Mouse (Mus musculus) embryo, embryonic 10 days (tissue): Measurements from ENCODE around the gene Cdca3.
"Not testable (repeated sequence)": the region's sequence is repeated elsewhere in the genome, so short reads cannot be mapped to it uniquely, and the experiment has no call there.

Experiments used
- DNase-seq: peaks from one replicate; pipeline ENCODE4 v3.0.0-alpha.2; 2015; ENCODE audit warnings: low spot score

Cdca3 gene

DNA sequence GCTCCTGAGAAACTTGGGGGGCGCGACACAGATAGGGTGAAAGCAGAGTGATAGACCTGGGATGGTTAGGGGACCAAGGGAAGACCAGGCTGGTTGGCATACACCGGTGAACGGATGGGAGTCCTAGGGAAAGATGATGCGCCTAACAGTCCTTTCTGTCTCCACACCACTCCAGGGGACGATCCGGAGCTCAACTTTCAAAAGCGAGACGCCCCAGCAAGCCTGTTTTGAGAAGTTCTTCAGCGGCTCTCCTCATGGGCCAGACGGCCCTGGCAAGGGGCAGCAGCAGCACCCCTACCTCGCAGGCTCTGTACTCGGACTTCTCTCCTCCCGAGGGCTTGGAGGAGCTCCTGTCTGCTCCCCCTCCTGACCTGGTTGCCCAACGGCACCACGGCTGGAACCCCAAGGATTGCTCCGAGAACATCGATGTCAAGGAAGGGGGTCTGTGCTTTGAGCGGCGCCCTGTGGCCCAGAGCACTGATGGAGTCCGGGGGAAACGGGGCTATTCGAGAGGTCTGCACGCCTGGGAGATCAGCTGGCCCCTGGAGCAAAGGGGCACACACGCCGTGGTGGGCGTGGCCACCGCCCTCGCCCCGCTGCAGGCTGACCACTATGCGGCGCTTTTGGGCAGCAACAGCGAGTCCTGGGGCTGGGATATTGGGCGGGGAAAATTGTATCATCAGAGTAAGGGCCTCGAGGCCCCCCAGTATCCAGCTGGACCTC is 20.1 kb upstream of the Cdca3 start:
- peak; percentile 93 for DNase-seq

GRCm38 (mm10) chr6:124809775-124810538 is 19.4 kb upstream of the Cdca3 start:
- DNase-seq, result no peak

DNA sequence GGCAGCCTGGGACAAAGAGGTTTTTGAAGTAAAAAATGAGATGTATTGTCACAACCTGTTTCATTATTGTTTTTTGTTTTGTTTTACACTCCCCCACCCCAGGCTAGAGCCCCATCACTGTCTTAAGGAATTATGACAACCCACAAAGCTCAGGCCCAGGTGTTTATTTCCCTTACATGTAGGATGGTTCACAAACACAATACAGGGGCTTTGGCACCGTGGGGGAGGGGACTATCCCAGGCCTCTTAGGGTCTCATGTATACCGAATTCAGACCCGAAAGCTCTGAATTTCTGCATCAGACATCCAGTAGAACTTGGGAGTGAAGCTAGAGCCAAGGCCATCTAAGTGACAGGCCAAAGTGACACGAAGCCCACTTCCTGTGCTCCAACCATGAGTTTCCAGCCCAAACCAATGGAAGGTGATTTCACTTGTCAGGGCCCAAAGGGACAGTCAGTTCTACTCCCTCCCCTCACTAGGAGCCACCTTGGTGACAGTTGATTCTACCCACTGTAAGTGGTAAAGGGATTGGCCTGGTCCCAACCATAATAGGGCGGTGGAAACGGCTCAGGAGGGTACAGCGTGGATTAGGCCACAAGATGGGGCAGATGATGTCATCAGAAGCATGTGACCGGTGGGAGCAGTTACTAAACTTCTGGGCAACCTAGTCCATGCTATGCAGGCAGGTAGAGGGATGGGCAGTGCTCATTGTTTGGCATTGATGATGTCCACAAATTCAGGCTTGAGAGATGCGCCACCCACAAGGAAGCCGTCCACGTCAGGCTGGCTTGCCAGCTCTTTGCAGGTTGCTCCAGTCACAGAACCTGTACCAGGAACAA is 18.6 kb upstream of the Cdca3 start:
- DNase-seq, result not testable (repeated sequence)

- DNase-seq, result no peak
Measured at GRCm38 (mm10) chr6:124811403-124811665, 18.0 kb upstream of the Cdca3 start.

GRCm38 (mm10) chr6:124811701-124812560 is 17.4 kb upstream of the Cdca3 start:
- DNase-seq, result no peak

DNA sequence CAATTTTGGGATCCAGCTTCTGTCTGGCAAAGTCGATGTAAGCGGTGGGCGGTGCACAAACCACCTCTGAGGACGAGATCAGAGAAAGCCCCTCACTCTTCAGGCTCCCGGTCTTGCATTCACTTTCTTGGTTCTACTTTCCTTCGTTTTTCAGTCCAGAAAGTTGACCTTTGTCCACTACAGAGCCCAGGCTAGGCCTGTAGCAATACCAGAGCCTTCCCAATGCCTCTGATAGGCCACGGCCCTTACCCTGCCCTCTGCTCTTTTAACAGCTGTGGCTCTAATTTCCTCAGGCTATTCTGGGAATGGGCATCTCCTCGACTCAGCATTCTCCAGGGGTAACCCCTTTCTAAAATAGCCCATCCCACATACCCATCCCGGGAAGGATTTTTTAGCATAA is 16.5 kb upstream of the Cdca3 start:
- no peak for DNase-seq

DNA sequence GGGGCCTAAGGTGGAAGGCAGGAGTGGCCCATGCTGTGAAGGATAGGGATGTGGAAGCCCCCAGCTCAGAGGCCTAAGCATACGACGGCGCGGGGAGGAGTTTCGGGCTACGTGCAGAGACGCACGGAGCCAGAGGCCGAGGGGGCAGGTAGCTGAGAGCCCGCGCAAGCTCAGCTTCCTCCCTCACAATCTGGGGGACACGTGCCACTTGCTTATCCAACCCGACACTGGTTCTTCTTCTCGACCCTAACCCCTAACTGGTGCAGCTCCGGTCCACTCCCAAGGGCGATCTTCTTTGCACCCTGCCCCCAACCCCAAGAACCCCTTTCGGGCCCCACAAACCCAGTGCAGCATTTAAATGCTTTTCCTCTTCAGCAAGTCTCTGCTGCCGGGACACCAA is 15.9 kb upstream of the Cdca3 start:
- peak; percentile 90 for DNase-seq

GRCm38 (mm10) chr6:124813933-124814332 is 15.4 kb upstream of the Cdca3 start, which contains the start of gene Tpi1:
TSS of gene Tpi1 (minus strand) at chr6:124814296.
- DNase-seq, result peak; percentile 96

- DNase-seq, result no peak
Measured at GRCm38 (mm10) chr6:124814448-124814847, 14.9 kb upstream of the Cdca3 start.

DNA sequence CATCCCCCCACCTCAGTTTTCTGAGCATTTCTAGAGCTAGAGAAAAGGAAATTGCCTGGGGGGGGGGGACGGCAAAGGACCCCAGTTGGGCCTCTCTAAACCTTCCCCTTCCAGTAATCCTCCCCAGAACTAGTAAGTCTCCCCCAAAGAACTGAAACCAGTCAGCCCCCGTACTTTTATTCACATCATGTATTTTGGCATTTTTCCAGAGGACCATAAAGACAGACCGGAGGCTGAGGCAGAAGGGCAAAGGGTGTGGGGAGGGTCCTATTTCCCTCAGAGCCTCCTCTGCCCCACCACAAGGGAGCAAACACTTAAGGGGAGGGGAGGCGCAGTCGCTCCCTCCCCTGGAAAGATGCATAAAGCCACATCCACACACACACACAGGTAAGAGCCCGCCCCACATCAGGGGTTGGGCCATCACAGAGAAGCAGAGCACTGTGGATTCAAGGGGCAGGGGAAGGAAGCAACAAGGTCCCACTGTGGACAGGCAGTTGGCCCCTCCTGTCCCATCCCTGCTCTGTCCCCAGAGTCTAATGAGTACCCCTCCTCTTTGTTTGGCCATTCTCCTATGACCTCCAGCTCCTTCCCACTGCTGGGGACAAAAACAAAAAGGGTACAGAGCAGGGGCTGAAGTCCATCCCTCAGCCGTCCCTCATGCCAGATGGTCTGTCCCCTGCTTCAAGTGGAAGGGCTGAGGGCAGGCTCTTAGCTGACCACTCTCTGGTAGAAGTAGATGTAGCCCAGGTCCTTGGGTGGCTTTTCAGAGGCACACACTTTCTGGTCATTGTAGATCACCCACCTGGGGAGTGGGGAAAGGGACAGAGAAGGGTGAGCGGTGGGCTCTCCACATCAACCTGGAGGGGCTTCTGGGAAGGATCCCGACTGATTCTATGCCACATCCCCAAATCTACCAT is 14.2 kb upstream of the Cdca3 start:
- DNase-seq, result no peak

DNA sequence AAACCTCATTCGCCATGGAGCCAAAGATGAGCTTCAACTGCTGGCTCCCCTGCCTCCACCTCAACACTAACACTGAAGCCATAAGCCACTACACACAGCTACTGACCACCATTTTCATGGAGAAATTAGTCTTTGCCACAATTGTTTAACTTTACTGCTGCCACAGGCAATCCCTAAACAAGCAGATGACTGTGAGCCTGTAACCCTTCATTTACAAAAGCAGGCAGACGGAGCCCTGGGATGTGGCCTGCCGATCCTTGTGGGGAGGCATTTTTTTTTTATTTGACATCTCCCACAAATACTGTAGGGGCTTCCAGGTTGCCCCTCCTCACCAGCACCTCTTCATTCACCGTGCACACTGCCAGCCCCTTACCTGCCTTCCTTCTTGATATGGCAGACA is 12.7 kb upstream of the Cdca3 start:
- no peak for DNase-seq

DNA sequence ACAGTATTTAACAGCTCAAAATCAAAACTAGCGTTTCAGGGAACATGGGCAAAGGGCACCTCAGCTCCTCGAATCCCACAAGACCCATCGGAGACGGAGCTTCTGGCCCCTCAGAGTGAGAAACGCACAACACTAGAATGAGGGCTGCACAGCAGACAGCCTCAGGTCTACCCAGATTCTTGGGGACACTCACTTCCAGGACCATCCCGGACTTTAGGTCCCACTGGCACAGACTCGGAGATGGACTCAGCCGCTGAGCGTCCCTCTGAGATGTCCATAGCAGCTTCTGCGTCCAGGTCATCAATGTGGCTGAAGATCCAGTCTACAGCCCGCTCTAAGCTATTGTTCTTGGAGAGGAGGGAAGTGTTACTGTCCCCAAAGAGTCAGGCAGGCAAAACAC is 12.2 kb upstream of the Cdca3 start:
- no peak for DNase-seq

- DNase-seq, result no peak
Measured at GRCm38 (mm10) chr6:124817563-124817962, 11.8 kb upstream of the Cdca3 start.

DNA sequence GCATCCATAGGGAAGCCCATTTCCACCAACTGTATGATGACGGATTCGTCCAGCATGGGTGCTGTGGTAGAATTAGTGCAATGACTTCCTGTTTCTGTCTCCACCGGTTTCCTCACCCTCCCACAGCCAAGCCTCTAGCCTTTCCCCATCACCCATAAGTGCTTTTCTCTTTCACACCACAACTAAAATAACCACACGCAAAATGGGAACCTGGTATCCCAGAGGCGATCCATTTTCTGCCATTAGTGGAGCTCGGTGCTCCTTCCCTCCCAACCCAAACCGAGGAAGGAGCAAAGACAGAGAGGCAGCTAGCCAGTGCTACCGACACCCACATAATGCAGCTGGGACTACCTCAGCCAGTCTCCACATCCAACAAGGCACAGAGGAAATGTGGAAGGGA is 11.4 kb upstream of the Cdca3 start:
- DNase-seq, result no peak

DNA sequence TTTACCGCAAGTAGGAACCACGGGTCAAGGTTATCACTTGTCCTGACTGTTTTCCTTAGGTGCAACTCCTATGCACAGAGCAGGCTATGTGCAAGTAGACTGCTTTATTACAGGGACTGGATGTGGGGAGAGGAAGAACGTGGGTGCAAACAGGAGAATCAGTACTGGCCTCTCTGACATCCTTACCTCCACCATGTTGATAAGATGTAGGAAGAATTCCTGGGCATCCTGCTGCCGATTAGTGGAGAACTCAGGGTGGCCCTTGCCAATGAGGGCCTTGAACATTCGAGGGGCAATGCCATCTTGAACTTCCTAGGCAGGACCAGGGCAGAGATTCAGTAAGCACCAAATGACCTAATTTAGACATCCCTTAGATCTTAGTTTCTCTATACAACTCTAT is 8.5 kb upstream of the Cdca3 start:
- DNase-seq, result no peak

GRCm38 (mm10) chr6:124822049-124822448 is 7.3 kb upstream of the Cdca3 start:
- DNase-seq, result no peak

- peak; percentile 48 for DNase-seq
Measured at GRCm38 (mm10) chr6:124828101-124828592, 1.2 kb upstream of the Cdca3 start.

GRCm38 (mm10) chr6:124829799-124830700 is 703 bp downstream of the Cdca3 start:
- DNase-seq, result peak; percentile 97

DNA sequence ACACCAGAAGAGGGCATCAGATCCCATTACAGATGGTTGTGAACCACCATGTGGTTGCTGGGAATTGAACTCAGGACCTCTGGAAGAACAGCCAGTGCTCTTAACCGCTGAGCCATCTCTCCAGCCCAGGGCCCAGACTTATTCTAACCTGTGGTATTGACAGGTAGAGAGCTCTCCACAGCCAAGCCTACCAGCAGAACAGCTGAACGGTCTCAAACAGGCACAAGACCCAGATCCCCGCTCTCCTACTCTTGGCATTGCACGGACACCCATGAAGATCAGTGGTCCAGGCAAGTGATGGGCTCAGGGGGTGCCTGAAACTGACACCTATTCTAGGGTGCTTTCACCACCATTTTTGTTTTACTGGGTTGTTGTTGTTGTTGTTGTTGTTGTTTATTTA is 1.9 kb downstream of the Cdca3 start:
- not testable (repeated sequence) for DNase-seq

DNA sequence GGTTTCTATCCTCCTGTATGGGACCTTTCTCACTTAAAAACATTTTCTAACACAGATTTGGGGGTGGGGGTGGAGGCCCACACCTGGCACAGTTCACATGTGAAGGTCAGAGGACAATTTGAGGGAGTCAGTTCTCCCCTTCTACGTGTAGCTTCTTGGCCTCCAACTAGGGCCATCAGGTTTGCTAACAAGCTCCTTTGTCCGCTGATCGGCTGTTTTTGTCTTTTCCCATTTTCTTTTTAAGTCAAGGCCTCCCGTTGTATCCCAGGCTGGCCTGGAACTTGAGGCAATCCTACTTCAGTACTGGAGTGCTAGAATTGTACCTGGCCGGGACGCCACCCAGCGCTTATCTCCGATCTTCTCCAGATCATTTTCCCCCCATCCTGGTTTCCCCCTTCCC is 2.3 kb downstream of the Cdca3 start:
- no peak for DNase-seq
